Mouse (Mus musculus) small intestine, adult 2 months (tissue): ENCODE measurements around the gene Ttll1.

Experiments
- CTCF ChIP-seq: fragments of 200-500 bp; IDR thresholded peaks from 2 replicates; pipeline ENCODE4 v1.5.1; 2012; ENCODE audit warnings: low read depth, mild to moderate bottlenecking, control low read depth, inconsistent platforms, low read length, moderate library complexity, mixed read lengths; ENCODE audit not compliant: insufficient replicate concordance, insufficient read length; ENCODE audit errors: extremely low read depth
- POLR2A ChIP-seq: fragments of 200-500 bp; IDR thresholded peaks from 2 replicates; pipeline ENCODE4 v1.6.1; 2012; ENCODE audit warnings: low read depth, mild to moderate bottlenecking, control low read depth, inconsistent platforms, low read length, moderate library complexity

DNA sequence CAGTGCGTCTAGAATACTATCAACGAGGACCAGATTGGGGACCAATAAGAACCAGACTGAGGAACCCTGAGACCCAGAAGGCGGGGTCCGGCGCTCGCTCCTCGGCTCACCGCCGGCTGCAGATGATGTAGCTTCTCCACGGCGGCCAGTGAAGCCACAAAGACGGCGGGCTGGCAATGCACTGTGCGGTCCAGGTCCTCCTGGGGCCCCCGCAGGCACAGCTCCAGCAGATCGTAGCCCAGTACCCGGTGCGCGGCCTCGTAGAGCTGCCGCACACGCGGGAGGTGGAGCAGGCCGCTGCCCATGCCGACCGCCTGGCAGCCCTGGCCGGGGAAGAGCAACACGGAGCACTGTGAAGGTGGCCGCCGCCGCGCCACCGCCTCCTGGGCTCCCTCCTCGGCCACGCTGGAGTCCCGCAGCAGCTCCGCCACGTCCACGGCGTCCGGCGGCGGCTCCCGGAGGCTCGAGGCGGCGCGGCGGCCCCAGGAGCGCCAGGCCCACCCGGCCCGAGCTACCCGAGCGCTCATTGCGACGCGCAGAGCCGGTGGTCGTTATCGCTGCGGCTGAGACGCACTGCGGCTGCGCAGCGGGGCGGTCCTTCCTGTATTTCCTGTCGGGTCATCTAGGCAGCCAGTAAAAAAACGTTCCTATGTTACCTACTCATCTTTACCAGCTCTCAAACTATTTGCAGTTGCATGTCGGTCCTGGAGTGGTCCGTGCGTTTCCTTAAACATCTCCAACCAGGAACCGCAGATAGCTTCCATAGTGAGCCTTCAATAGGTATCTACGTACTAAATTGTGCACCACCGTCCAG lies 44.7 kb upstream of the Ttll1 start:
- TF ChIP-seq CTCF: no peak
- TF ChIP-seq POLR2A: peak; percentile 70
